Mouse (Mus musculus) midbrain, embryonic 14.5 days (tissue): ENCODE measurements around the gene Tex26. TPM values are rescaled to one million over a fixed set of nuclear protein-coding genes. Genes with fewer than 3 reads are reported as not detected.

Experiments used
- polyA plus RNA-seq: library from polyadenylated mRNA; unstranded; fragments of >200 nt; fragmentation: Nextera tagmentation; extraction: Ambion mirVana; gene quantifications from 2 replicates; pipeline ENCODE4 v1.2.1, GENCODE M21; 2014

The Tex26 gene
- polyA plus RNA-seq, 1 experiment from 2014 or later = 1.00 TPM

Other genes starting within 250 kb of the Tex26 start
- 10.9 and 12.2 TPM in 2 replicates for gene Alox5ap, start 174.9 kb upstream of the Tex26 start, polyA plus RNA-seq
- gene Medag, start 27.9 kb upstream of the Tex26 start, polyA plus RNA-seq = 5.9 TPM in 2 replicates
- 0.30 TPM in 1 of 2 replicates, not detected in the other for gene Wdr95, start 89.0 kb downstream of the Tex26 start, polyA plus RNA-seq
- 59.8 and 104 TPM in 2 replicates for gene Hsph1, start 196.7 kb downstream of the Tex26 start, polyA plus RNA-seq
- 18.2 and 19.0 TPM in 2 replicates for gene B3glct, start 238.6 kb downstream of the Tex26 start, polyA plus RNA-seq